Mouse (Mus musculus): Measurements from ENCODE around the gene Khsrp. TPM values are rescaled to one million over a fixed set of nuclear protein-coding genes. Genes with fewer than 3 reads are reported as not detected.

Gene Khsrp
- polyA plus RNA-seq, 1 experiment from 2014 or later = 29.6 TPM

- Histone ChIP-seq H3K4me2 (ENCODE audit: low read length) (no peak overlapping the region), H3K4me1 (replicated peaks; ENCODE audit: control insufficient read depth, insufficient read depth, low read length) (peaks cover 11% of the 10 kb centered on the region), H3K9ac (replicated peaks; ENCODE audit: low read depth, low read length) (no peak overlapping the region), H3K27me3 (replicated peaks; ENCODE audit: control insufficient read depth, insufficient read depth, low read length) (no peaks in the 10 kb centered on the region), H3K9me3 (ENCODE audit: control insufficient read depth, low read length) (no peaks in the 10 kb centered on the region), H3K36me3 (ENCODE audit: control insufficient read depth, insufficient read depth) (peaks cover 25% of the 10 kb centered on the region), H3K4me3 (replicated peaks; ENCODE audit: low read length) (no peak overlapping the region), H3K27ac (ENCODE audit: low read length) (no peak overlapping the region)
- ATAC-seq = no peak
- 81% methylated on average over 2 of the region's 2 CpGs for WGBS
Observed at GRCm38 (mm10) chr17:56996506-56996905, 34.8 kb downstream of the Khsrp start.

- H3K4me2 ChIP-seq (ENCODE audit: low read length) = no peak overlapping the region
- ATAC-seq = no peak
- H3K4me1 ChIP-seq (replicated peaks; ENCODE audit: control insufficient read depth, insufficient read depth, low read length) = peaks cover 18% of the 10 kb centered on the region
- H3K4me3 ChIP-seq (replicated peaks; ENCODE audit: low read length) = no peak overlapping the region
- H3K27ac ChIP-seq (ENCODE audit: low read length) = no peak overlapping the region
- no peaks in the 10 kb centered on the region for H3K27me3 ChIP-seq (replicated peaks; ENCODE audit: control insufficient read depth, insufficient read depth, low read length)
- no peaks in the 10 kb centered on the region for H3K9me3 ChIP-seq (ENCODE audit: control insufficient read depth, low read length)
- H3K9ac ChIP-seq (replicated peaks; ENCODE audit: low read depth, low read length) = no peak overlapping the region
- WGBS = 92% methylated on average over 8 of the region's 8 CpGs
- peaks cover 25% of the 10 kb centered on the region for H3K36me3 ChIP-seq (ENCODE audit: control insufficient read depth, insufficient read depth)
Observed at GRCm38 (mm10) chr17:56995046-56995445, 36.3 kb downstream of the Khsrp start.

- 70% methylated on average over 2 of the region's 2 CpGs for WGBS
- Histone ChIP-seq H3K9me3 (ENCODE audit: control insufficient read depth, low read length) (no peaks in the 10 kb centered on the region), H3K27me3 (replicated peaks; ENCODE audit: control insufficient read depth, insufficient read depth, low read length) (no peaks in the 10 kb centered on the region), H3K27ac (ENCODE audit: low read length) (no peak overlapping the region), H3K4me3 (replicated peaks; ENCODE audit: low read length) (peak overlapping the region; percentile 69), H3K4me2 (ENCODE audit: low read length) (peak overlapping the region; percentile 90), H3K4me1 (replicated peaks; ENCODE audit: control insufficient read depth, insufficient read depth, low read length) (peaks cover 13% of the 10 kb centered on the region), H3K36me3 (ENCODE audit: control insufficient read depth, insufficient read depth) (peaks cover 20% of the 10 kb centered on the region), H3K9ac (replicated peaks; ENCODE audit: low read depth, low read length) (peak overlapping the region; percentile 85)
- no peak for ATAC-seq
Observed at GRCm38 (mm10) chr17:56990966-56991365, 40.4 kb downstream of the Khsrp start.

GRCm38 (mm10) chr17:56990115-56990746, 41.1 kb downstream of the Khsrp start, which contains the start of gene Clpp:
Gene Clpp (plus strand): TSS chr17:56990305.
- H3K4me3 ChIP-seq (replicated peaks; ENCODE audit: low read length) = peak within 1 kb of the TSS; percentile 69
- H3K9me3 ChIP-seq (ENCODE audit: control insufficient read depth, low read length) = no peaks in the 10 kb centered on the region
- peaks cover 13% of the 10 kb centered on the region for H3K36me3 ChIP-seq (ENCODE audit: control insufficient read depth, insufficient read depth)
- H3K27ac ChIP-seq (ENCODE audit: low read length) = peak within 1 kb of the TSS; percentile 73
- H3K4me2 ChIP-seq (ENCODE audit: low read length) = peak within 1 kb of the TSS; percentile 90
- peaks cover 13% of the 10 kb centered on the region for H3K4me1 ChIP-seq (replicated peaks; ENCODE audit: control insufficient read depth, insufficient read depth, low read length)
- no peaks in the 10 kb centered on the region for H3K27me3 ChIP-seq (replicated peaks; ENCODE audit: control insufficient read depth, insufficient read depth, low read length)
- WGBS = under 1% methylated on average over 52 of the region's 52 CpGs
- ATAC-seq = peak; percentile 98
- peak within 1 kb of the TSS; percentile 85 for H3K9ac ChIP-seq (replicated peaks; ENCODE audit: low read depth, low read length)

GRCm38 (mm10) chr17:56989467-56990114, 41.7 kb downstream of the Khsrp start:
- peak; percentile 93 for ATAC-seq
- WGBS = 2% methylated on average over 25 of the region's 25 CpGs

GRCm38 (mm10) chr17:56988921-56989430, 42.3 kb downstream of the Khsrp start:
- no peak for ATAC-seq
- H3K27ac ChIP-seq (ENCODE audit: low read length) = peak overlapping the region; percentile 73; the same call in 1 of the 2 replicates
- 70% methylated on average over 7 of the region's 7 CpGs for WGBS

More at GRCm38 (mm10) chr17:56989467-56990114, 41.7 kb downstream of the Khsrp start:
- H3K36me3 ChIP-seq (ENCODE audit: control insufficient read depth, insufficient read depth) = peaks cover 8% of the 10 kb centered on the region; the same call in 1 of the 2 replicates
- H3K9ac ChIP-seq (replicated peaks; ENCODE audit: low read depth, low read length) = peak overlapping the region; percentile 85
- H3K4me1 ChIP-seq (replicated peaks; ENCODE audit: control insufficient read depth, insufficient read depth, low read length) = peaks cover 13% of the 10 kb centered on the region
- H3K27me3 ChIP-seq (replicated peaks; ENCODE audit: control insufficient read depth, insufficient read depth, low read length) = no peaks in the 10 kb centered on the region
- peak overlapping the region; percentile 69 for H3K4me3 ChIP-seq (replicated peaks; ENCODE audit: low read length)
- H3K27ac ChIP-seq (ENCODE audit: low read length) = peak overlapping the region; percentile 73
- peak overlapping the region; percentile 90 for H3K4me2 ChIP-seq (ENCODE audit: low read length)
- no peaks in the 10 kb centered on the region for H3K9me3 ChIP-seq (ENCODE audit: control insufficient read depth, low read length)

GRCm38 (mm10) chr17:56988441-56988840, 42.9 kb downstream of the Khsrp start:
- no peak overlapping the region for H3K4me3 ChIP-seq (replicated peaks; ENCODE audit: low read length)
- WGBS = 86% methylated on average over 7 of the region's 7 CpGs
- no peak overlapping the region for H3K27ac ChIP-seq (ENCODE audit: low read length)
- no peaks in the 10 kb centered on the region for H3K27me3 ChIP-seq (replicated peaks; ENCODE audit: control insufficient read depth, insufficient read depth, low read length)
- no peak overlapping the region for H3K9ac ChIP-seq (replicated peaks; ENCODE audit: low read depth, low read length)
- 0 out of 2 replicates have a peak, but pooled peaks cover 6% of the 10 kb centered on the region for H3K36me3 ChIP-seq (ENCODE audit: control insufficient read depth, insufficient read depth)
- ATAC-seq = no peak
- H3K4me2 ChIP-seq (ENCODE audit: low read length) = no peak overlapping the region
- no peaks in the 10 kb centered on the region for H3K9me3 ChIP-seq (ENCODE audit: control insufficient read depth, low read length)
- peaks cover 13% of the 10 kb centered on the region for H3K4me1 ChIP-seq (replicated peaks; ENCODE audit: control insufficient read depth, insufficient read depth, low read length)

More at GRCm38 (mm10) chr17:56988921-56989430, 42.3 kb downstream of the Khsrp start:
- Histone ChIP-seq H3K4me1 (replicated peaks; ENCODE audit: control insufficient read depth, insufficient read depth, low read length) (peaks cover 13% of the 10 kb centered on the region), H3K9me3 (ENCODE audit: control insufficient read depth, low read length) (no peaks in the 10 kb centered on the region), H3K4me2 (ENCODE audit: low read length) (peak overlapping the region; percentile 90), H3K27me3 (replicated peaks; ENCODE audit: control insufficient read depth, insufficient read depth, low read length) (no peaks in the 10 kb centered on the region), H3K36me3 (ENCODE audit: control insufficient read depth, insufficient read depth) (peaks cover 8% of the 10 kb centered on the region; the same call in 1 of the 2 replicates), H3K9ac (replicated peaks; ENCODE audit: low read depth, low read length) (peak overlapping the region; percentile 85), H3K4me3 (replicated peaks; ENCODE audit: low read length) (peak overlapping the region; percentile 69)

- H3K9ac ChIP-seq (replicated peaks; ENCODE audit: low read depth, low read length) = no peak overlapping the region
- H3K36me3 ChIP-seq (ENCODE audit: control insufficient read depth, insufficient read depth) = no peaks in the 10 kb centered on the region
- 91% methylated on average over 3 of the region's 3 CpGs for WGBS
- ATAC-seq = no peak
- H3K27me3 ChIP-seq (replicated peaks; ENCODE audit: control insufficient read depth, insufficient read depth, low read length) = no peaks in the 10 kb centered on the region
- H3K27ac ChIP-seq (ENCODE audit: low read length) = no peak overlapping the region
- H3K9me3 ChIP-seq (ENCODE audit: control insufficient read depth, low read length) = no peaks in the 10 kb centered on the region
- no peak overlapping the region for H3K4me2 ChIP-seq (ENCODE audit: low read length)
- peaks cover 9% of the 10 kb centered on the region for H3K4me1 ChIP-seq (replicated peaks; ENCODE audit: control insufficient read depth, insufficient read depth, low read length)
- no peak overlapping the region for H3K4me3 ChIP-seq (replicated peaks; ENCODE audit: low read length)
Observed at GRCm38 (mm10) chr17:56986105-56986805, 45.1 kb downstream of the Khsrp start.

GRCm38 (mm10) chr17:56985656-56986055, 45.7 kb downstream of the Khsrp start:
- Histone ChIP-seq H3K27me3 (replicated peaks; ENCODE audit: control insufficient read depth, insufficient read depth, low read length) (no peaks in the 10 kb centered on the region), H3K4me2 (ENCODE audit: low read length) (no peak overlapping the region), H3K4me3 (replicated peaks; ENCODE audit: low read length) (no peak overlapping the region), H3K27ac (ENCODE audit: low read length) (no peak overlapping the region), H3K36me3 (ENCODE audit: control insufficient read depth, insufficient read depth) (no peaks in the 10 kb centered on the region), H3K9ac (replicated peaks; ENCODE audit: low read depth, low read length) (no peak overlapping the region), H3K9me3 (ENCODE audit: control insufficient read depth, low read length) (no peaks in the 10 kb centered on the region), H3K4me1 (replicated peaks; ENCODE audit: control insufficient read depth, insufficient read depth, low read length) (peaks cover 3% of the 10 kb centered on the region)
- WGBS = 78% methylated on average over 3 of the region's 3 CpGs
- no peak for ATAC-seq
